Mouse (Mus musculus): ENCODE results near the gene Gng7.

Gene Gng7

DNA sequence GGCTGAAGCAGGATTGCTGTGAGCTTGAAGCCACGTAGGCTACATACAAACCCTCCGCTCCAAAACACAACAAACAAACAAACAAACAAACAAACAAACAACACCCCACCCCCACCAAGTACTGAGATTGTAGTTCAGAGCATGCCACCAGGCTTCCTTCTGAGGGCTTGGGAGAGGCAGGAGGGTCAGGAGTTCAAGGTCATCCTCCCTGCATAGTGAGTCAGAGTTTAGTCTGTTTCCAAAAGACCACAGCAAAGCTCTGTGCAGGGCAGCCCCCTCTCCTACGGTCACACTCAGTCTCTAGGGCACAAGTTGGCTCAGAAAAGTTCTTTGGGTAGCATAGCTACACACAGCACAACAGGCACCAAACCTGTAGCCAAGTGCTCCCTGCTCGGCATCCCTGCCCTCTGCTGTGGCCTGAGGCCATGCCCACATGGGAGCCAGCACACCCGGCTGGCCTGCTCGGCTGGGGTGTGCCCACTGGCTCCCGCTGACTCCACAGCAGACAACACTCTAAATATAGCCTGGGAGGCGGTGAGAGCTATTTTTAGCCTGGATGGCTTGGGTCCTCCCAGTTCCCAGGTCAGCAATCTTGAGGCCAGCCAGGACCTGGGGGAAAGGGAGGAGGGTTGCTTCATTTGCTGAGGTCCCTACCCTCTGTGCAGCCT is 74.3 kb downstream of the Gng7 start:
- peak; percentile 66 to 81 for DNase-seq

DNA sequence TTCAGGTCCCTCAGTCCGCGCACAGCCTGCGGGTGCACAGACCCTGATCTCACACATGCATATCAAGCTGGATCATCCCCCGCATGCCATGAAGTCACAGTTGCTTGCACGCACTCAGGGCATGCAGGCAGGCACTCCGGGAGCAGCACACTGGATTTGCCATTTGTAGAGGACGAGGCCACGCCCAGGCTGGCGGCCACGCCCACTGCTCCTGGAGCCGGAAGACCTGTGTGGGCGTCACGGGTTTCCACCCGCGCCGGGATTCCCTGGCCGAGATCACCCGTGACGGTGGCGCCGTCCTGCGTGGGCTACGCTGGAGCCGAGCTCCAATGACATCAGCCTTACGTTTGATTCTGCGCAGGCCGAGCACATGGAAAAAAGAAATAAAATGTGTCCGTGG is 75.1 kb downstream of the Gng7 start:
- DNase-seq = peak; percentile 89 to 91

GRCm38 (mm10) chr10:80938831-80939550 is 75.8 kb downstream of the Gng7 start:
- no peak for DNase-seq

- peak; percentile 88 to 94 for DNase-seq
Observed at GRCm38 (mm10) chr10:80937646-80938045, 77.1 kb downstream of the Gng7 start.

DNA sequence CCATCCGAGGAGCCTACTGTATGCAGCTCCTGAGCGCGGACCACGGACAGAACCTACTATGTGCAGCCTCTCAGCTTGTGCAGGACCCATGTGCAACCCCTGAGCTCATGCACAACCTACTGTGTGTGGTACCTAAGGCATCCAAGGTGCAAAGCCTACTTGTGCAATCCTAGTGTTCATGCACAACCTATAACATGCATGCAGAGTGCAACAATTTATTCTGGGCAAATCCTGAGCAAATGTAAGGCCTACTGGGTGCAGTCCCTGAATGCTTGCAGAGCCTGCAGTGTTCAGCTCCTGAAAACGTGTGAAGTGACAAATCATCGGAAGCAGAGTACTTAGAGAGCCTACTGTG is 78.0 kb downstream of the Gng7 start:
- DNase-seq = no peak

DNA sequence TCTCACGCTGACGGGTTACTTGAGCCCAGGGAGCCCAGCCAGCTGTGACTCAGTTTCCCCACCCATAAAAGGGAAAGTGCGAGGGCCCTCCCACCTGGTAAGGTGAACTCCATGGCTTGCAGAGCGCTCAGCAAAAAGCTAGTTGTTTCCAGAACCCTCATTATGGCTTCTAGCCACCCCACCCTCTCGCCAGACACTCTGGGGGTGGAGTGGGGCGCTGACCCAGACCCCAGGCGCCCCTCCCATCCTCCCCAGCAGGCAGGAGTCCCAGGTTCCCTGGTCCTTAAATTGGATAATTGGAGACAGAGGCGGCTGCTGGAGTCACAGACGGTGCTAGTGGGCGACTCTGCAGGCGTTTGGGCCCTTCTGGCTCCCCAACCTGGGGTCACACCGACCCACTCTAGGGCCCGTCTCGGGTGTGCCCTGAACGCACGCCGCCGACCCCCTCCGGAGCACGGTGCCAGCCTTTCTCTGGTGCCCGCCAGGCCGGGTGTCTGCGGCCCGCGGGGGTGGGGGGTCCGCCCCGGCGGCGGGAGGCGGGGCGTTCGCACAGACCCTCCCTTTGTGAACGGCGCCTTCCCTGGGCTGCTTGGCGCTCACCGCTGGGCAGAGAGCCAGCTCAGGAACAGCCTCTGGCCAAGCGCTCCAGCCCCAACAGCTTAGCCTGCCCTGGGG is 78.5 kb downstream of the Gng7 start:
- DNase-seq = peak; percentile 82 to 89

- DNase-seq = no peak
Observed at GRCm38 (mm10) chr10:80935698-80936097, 79.0 kb downstream of the Gng7 start.

GRCm38 (mm10) chr10:80935241-80935640 is 79.5 kb downstream of the Gng7 start:
- DNase-seq = no peak

- no peak for DNase-seq
Observed at GRCm38 (mm10) chr10:80934136-80934985, 80.4 kb downstream of the Gng7 start.

GRCm38 (mm10) chr10:80933421-80933979 is 81.2 kb downstream of the Gng7 start:
- DNase-seq = peak; percentile 66 to 75

- peak in 1 of 2 experiments; percentile 38 for DNase-seq
Observed at GRCm38 (mm10) chr10:80932700-80933420, 81.9 kb downstream of the Gng7 start.

DNA sequence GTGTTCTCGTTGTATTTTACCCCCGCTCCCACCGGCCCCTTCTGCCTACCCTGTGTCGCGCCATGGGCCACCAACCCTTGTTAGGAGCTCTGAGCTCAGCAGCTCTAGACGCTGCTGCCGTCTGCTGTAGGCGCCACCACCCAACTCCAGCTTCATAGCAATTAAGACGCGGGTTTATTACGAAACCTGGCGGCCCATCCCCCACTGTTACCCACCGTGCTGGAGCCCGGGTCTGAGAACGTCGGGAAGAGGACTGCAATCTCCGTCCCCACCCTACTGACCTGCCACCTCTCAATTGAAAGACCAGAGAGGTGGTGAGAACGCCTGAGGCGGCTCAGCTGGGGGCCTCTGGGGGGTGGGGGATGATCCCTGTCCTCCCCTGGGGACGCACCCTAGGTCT is 82.5 kb downstream of the Gng7 start:
- peak; percentile 56 to 67 for DNase-seq

DNA sequence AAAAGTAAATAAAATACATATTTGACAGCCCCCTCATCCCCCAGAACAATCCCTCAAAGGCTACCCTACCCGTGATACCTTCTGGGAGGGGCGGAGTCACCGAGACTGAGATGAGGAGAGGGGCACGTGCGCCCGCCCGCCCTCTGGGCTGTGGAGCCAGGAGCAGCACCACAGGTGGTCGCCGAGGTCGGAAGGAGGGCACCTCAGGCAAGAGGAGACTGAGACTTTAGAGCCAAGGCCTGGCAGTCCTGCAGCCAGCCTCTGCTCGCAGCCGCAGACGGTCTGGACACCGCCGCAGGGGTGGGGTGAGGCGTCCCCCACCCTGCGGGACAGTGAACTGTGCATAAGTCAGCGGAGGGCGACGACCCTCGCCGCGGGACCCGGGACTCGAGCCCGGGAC is 83.0 kb downstream of the Gng7 start:
- no peak for DNase-seq

DNA sequence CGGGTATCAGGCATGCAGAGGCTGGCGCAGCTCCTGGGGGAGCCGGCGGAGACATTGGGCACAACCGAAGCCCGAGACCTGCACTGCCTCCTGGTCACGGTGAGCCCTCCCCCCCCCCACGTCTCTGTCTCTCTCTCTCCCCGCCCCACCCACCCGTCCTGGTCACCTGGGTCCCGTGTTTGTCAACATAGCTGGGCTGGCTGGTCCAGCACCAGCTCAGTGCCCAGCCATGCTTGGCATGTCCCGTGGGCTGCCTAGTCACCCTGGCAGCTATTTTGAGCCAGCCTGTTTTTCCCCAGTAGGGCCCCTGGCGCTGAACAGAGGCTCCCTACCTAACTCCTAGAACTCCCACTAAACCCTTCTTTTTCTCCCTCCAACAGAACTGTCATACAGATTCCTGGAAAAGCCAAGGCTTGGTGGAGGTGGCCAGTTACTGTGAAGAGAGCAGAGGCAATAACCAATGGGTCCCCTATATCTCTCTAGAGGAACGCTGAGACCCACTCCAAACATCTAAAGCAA is 83.5 kb downstream of the Gng7 start:
- no peak for DNase-seq

DNA sequence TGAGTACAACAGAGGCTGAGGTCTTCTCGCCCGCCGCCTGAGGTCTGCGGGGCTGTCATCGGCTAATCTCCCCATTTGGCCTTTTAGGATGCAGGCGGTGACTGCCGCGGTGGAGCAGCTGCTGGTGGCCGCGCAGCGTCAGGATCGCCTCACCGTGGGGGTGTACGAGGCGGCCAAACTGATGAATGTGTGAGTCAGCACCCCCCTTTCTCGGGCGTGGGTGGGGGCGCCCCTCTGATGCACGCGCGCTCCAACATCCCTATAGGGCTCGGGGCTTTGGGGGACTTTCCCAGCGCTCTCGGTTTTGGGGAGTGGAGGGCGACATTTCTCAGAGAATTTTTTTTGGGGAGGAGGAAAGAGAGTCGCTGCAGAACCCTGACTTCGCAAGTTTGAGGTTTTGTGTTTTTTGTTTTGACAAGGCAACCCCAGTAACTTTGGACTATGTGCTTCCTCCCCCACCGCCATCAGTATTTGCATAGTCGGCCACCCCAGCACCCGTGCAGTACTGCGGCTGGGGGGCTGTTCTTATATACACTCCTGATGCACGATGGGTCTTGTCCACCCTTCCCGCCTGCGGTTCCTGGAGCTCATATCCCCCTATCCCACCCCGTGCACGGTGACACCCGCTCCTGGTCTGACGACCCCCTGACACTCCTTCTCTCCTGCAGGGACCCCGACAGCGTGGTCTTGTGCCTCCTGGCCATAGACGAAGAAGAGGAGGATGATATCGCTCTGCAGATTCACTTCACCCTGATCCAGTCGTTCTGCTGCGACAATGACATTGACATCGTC is 84.2 kb downstream of the Gng7 start:
- DNase-seq = peak in 1 of 2 experiments; percentile 67

DNA sequence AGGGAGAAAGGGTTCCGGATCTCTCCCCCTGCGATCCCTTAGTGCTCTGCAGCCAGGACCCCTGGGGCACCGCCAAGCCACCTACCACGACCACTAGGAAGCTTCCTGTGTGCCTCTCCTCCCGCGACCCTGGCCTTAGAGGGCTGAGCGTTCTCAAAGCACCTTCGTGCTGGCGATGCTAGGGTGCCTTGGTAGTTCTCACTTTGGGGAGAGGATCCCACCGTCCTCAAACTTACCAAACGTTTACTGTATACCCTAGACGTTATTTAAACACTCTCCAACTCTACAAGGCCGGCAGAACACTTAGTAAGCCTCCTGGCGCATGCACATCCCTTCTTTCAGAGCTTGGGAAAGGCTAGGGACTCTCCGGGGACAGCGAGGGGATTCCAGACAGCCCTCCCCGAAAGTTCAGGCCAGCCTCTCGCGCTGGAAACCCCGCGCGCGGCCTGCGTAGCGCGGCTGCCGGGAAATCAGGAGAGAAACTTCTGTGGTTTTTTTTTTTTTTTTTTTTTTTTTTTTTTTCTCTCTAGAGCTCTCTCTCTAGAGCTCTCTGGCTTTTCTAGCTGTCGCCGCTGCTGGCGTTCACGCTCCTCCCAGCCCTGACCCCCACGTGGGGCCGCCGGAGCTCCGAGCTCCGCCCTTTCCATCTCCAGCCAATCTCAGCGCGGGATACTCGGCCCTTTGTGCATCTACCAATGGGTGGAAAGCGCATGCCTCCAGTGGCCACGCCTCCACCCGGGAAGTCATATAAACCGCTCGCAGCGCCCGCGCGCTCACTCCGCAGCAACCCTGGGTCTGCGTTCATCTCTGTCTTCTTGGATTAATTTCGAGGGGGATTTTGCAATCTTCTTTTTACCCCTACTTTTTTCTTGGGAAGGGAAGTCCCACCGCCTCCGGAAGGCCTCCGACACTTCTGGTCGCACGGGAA is 85.2 kb downstream of the Gng7 start, which contains the start of gene Gadd45b:
Gene Gadd45b (plus strand): TSS at position 775 of the 928 bp plus-strand sequence.
- DNase-seq = peak; percentile 99 to 100

- peak; percentile 94 to 95 for DNase-seq
Observed at GRCm38 (mm10) chr10:80928586-80929298, 86.0 kb downstream of the Gng7 start.

DNA sequence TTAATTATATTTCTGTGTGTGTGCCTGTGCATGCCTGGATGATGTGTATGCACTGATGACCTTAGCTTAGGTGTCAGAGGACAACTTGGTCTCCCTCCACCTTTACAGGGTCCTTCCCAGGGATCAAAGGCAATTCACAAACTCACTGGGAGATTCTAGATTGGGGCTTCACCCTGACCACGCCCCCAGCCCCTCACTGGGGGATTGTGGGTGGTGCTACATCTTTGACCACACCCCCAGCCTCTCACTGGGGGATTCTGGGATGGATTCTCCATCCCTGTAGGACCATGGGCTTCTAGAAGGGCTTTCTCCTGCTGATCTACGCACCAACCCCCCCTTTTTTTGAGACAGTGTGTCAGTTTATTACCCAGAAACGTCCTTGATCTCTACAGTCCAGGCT is 89.3 kb downstream of the Gng7 start:
- no peak for DNase-seq

DNA sequence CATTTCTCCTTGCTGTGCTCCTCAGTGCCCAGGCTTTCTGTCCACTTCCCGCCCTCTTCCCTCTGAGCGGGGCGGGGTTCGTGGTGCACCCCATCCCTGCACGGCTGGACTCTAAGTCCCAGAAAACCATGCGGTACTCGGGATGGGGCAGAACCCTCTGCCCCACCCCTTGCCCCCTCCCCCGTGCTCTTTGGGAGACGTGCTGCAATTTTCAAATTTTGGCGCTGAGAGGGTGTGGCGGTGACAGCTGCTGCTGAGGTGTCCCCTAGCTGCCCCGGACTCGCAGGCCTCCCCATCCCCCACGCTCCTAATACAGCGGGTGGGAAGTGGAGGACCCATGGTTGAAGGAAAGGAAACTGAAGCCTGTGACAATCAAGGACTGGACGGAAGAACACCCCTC is 92.8 kb downstream of the Gng7 start:
- peak; percentile 58 to 77 for DNase-seq
